Mouse (Mus musculus): Measurements from ENCODE around the gene Atp6v0a2. TPM values are rescaled to one million over a fixed set of nuclear protein-coding genes. Genes with fewer than 3 reads are reported as not detected.
"Not testable (repeated sequence)": the region's sequence is repeated elsewhere in the genome, so short reads cannot be mapped to it uniquely, and the experiment has no call there.

Gene Atp6v0a2
- 41.5 and 50.7 TPM in 2 replicates for polyA plus RNA-seq (2016; fragmentation: Nextera tagmentation; extraction: Ambion mirVana)

- Histone ChIP-seq H3K36me3 (peaks cover 17% of the 10 kb centered on the region), H3K4me3 (peak within 1 kb of the TSS; percentile 100), H3K4me1 (peaks cover 22% of the 10 kb centered on the region), H3K9me3 (replicated peaks) (no peaks in the 10 kb centered on the region), H3K27ac (peak within 1 kb of the TSS; percentile 85), H3K27me3 (ENCODE audit: low read depth, poor library complexity, severe bottlenecking) (no peaks in the 10 kb centered on the region)
- DNase-seq (ENCODE audit: low spot score), result peak; percentile 99
- under 1% methylated on average over 58 of the region's 58 CpGs for WGBS
Measured at GRCm38 (mm10) chr5:124628448-124629363, at the start of gene Atp6v0a2. Gene Atp6v0a2 (plus strand): TSS chr5:124628576.

- WGBS, result 1% methylated on average over 51 of the region's 51 CpGs
- H3K4me1 ChIP-seq, result peaks cover 19% of the 10 kb centered on the region
- peak; percentile 98 for DNase-seq (ENCODE audit: low spot score)
- no peaks in the 10 kb centered on the region for H3K9me3 ChIP-seq (replicated peaks)
- peak within 1 kb of the TSS; percentile 82 for H3K4me3 ChIP-seq
- H3K27ac ChIP-seq, result peak within 1 kb of the TSS; percentile 78
- no peaks in the 10 kb centered on the region for H3K27me3 ChIP-seq (ENCODE audit: low read depth, poor library complexity, severe bottlenecking)
- peaks cover 60% of the 10 kb centered on the region for H3K36me3 ChIP-seq
Measured at GRCm38 (mm10) chr5:124578633-124579317, 49.6 kb upstream of the Atp6v0a2 start, which contains the start of the genes Eif2b1 and Gtf2h3. Gene Eif2b1 (minus strand): TSS chr5:124579131. Gene Gtf2h3 (plus strand): TSS chr5:124579140.

- peaks cover 59% of the 10 kb centered on the region for H3K36me3 ChIP-seq
Measured at GRCm38 (mm10) chr5:124582515-124582914, 45.9 kb upstream of the Atp6v0a2 start.

DNA sequence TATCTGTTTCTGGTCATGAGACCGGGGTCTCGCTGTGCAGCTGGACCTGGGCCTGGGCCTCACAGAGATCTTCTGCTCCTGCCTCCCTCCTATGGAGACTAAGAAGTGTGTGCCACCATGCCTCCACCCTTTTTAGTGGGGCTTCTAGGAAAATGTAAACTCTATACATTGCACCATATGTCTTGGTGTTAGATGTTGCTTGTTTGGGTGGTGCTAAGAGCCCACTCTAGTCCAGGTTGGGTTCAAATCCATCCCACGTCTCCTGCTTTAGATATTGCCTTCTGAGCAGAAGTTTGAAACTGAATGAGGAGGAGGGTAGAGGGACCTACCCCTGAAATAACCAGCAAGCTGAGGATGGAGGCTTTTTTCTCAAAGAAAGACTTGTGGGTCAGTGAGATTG lies 35.6 kb upstream of the Atp6v0a2 start:
- WGBS, result 96% methylated on average over 3 of the region's 3 CpGs
- Histone ChIP-seq H3K4me3 (no peak overlapping the region), H3K36me3 (peaks cover 89% of the 10 kb centered on the region), H3K27ac (no peak overlapping the region), H3K27me3 (ENCODE audit: low read depth, poor library complexity, severe bottlenecking) (no peaks in the 10 kb centered on the region), H3K4me1 (no peaks in the 10 kb centered on the region), H3K9me3 (replicated peaks) (no peaks in the 10 kb centered on the region)
- no peak for DNase-seq (ENCODE audit: low spot score)

More at GRCm38 (mm10) chr5:124582515-124582914, 45.9 kb upstream of the Atp6v0a2 start:
- DNase-seq (ENCODE audit: low spot score), result no peak
- WGBS, result 94% methylated on average over 5 of the region's 5 CpGs
- H3K9me3 ChIP-seq (replicated peaks), result no peaks in the 10 kb centered on the region
- H3K27me3 ChIP-seq (ENCODE audit: low read depth, poor library complexity, severe bottlenecking), result no peaks in the 10 kb centered on the region
- no peak overlapping the region for H3K27ac ChIP-seq
- peaks cover 19% of the 10 kb centered on the region for H3K4me1 ChIP-seq
- no peak overlapping the region for H3K4me3 ChIP-seq

GRCm38 (mm10) chr5:124598224-124599174 lies 29.9 kb upstream of the Atp6v0a2 start:
- H3K27ac ChIP-seq, result peak overlapping the region; percentile 80
- 6% methylated on average over 30 of the region's 30 CpGs for WGBS
- peak overlapping the region; percentile 94 for H3K4me3 ChIP-seq
- peaks cover 39% of the 10 kb centered on the region for H3K36me3 ChIP-seq
- DNase-seq (ENCODE audit: low spot score), result peak; percentile 90
- no peaks in the 10 kb centered on the region for H3K9me3 ChIP-seq (replicated peaks)
- H3K4me1 ChIP-seq, result peaks cover 16% of the 10 kb centered on the region
- H3K27me3 ChIP-seq (ENCODE audit: low read depth, poor library complexity, severe bottlenecking), result no peaks in the 10 kb centered on the region

DNA sequence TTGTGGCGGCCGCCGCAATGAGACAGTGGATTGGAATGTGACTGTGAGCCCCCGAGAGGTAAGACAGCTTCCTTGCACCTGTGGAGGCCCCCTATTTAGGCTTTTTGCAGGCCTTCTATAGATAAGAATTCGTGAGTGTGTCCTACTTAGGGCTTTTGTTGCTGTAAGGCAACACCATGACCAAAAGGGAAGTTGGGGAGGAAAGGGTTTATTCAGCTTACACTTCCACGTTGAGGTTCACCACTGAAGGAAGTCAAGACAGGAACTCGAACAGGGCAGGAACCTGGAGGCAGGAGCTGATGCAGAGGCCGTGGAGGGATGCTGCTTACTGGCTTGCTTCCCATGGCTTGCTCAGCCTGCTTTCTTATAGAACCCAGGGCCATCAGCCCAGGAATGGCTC lies 28.6 kb upstream of the Atp6v0a2 start:
- DNase-seq (ENCODE audit: low spot score); H3K9me3 ChIP-seq (replicated peaks); H3K27me3 ChIP-seq (ENCODE audit: low read depth, poor library complexity, severe bottlenecking); H3K27ac ChIP-seq: not testable (repeated sequence)
- WGBS, result 64% methylated on average over 8 of the region's 8 CpGs
- H3K4me3 ChIP-seq, result peak overlapping the region; percentile 94; the same call in 1 of the 2 replicates
- peaks cover 16% of the 10 kb centered on the region for H3K4me1 ChIP-seq
- H3K36me3 ChIP-seq, result peaks cover 27% of the 10 kb centered on the region

- no peaks in the 10 kb centered on the region for H3K9me3 ChIP-seq (replicated peaks)
- peak; percentile 68 for DNase-seq (ENCODE audit: low spot score)
- 72% methylated on average over 5 of the region's 5 CpGs for WGBS
- peaks cover 2% of the 10 kb centered on the region for H3K36me3 ChIP-seq
- H3K4me1 ChIP-seq, result peaks cover 16% of the 10 kb centered on the region
- no peaks in the 10 kb centered on the region for H3K27me3 ChIP-seq (ENCODE audit: low read depth, poor library complexity, severe bottlenecking)
- H3K27ac ChIP-seq, result no peak overlapping the region
- no peak overlapping the region for H3K4me3 ChIP-seq
Measured at GRCm38 (mm10) chr5:124602349-124602748, 26.0 kb upstream of the Atp6v0a2 start.

DNA sequence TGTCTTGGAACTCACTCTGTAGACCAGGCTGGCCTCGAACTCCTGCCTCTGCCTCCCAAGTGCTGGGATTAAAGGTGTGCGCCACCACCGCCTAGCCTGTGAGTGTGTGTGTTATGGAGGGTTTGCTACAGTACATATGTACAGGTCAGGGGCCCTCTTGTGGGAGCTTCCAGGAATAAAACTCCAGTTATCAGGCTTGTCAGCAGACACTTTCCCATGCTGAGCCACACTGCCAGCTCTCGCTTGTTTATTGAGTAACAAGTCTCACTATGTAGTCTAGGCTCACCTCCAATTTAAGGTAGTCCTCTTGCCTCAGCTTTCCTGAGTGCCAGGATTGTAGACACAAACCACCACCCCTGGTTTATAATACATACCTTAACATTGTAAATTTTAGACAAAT lies 24.1 kb upstream of the Atp6v0a2 start:
- no peak for DNase-seq (ENCODE audit: low spot score)
- no peak overlapping the region for H3K27ac ChIP-seq
- no peaks in the 10 kb centered on the region for H3K27me3 ChIP-seq (ENCODE audit: low read depth, poor library complexity, severe bottlenecking)
- 89% methylated on average over 4 of the region's 4 CpGs for WGBS
- H3K4me3 ChIP-seq, result no peak overlapping the region
- peaks cover 9% of the 10 kb centered on the region; the same call in 1 of the 2 replicates for H3K36me3 ChIP-seq
- no peaks in the 10 kb centered on the region for H3K9me3 ChIP-seq (replicated peaks)
- peaks cover 5% of the 10 kb centered on the region for H3K4me1 ChIP-seq

GRCm38 (mm10) chr5:124605041-124605622 lies 23.2 kb upstream of the Atp6v0a2 start:
- H3K4me1 ChIP-seq, result no peaks in the 10 kb centered on the region
- H3K27ac ChIP-seq, result no peak overlapping the region
- 89% methylated on average over 17 of the region's 17 CpGs for WGBS
- H3K9me3 ChIP-seq (replicated peaks), result no peaks in the 10 kb centered on the region
- H3K36me3 ChIP-seq, result peaks cover 9% of the 10 kb centered on the region; the same call in 1 of the 2 replicates
- H3K4me3 ChIP-seq, result no peak overlapping the region
- DNase-seq (ENCODE audit: low spot score), result no peak
- no peaks in the 10 kb centered on the region for H3K27me3 ChIP-seq (ENCODE audit: low read depth, poor library complexity, severe bottlenecking)

DNA sequence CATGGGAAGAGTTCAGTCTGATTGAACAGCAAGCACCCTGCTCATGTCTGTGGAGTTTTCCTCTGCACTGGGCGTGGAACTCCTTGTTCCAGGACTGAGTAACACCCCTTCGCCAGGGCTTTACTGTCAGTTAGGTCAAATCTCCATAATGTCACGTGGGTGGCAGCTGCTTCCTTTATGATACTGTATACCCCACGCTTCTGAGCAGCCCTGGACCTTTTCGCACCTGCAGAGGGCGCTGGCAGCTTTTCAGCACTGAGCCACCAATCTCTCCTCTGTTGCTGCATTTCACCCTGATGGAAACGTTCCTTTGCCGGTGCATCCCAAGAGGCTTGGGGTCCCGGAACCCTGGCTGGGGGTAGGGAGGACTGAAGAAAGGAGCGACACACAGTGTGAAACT lies 17.4 kb upstream of the Atp6v0a2 start:
- Histone ChIP-seq H3K36me3 (peaks cover 25% of the 10 kb centered on the region), H3K4me1 (no peaks in the 10 kb centered on the region), H3K9me3 (replicated peaks) (no peaks in the 10 kb centered on the region), H3K4me3 (no peak overlapping the region), H3K27me3 (ENCODE audit: low read depth, poor library complexity, severe bottlenecking) (no peaks in the 10 kb centered on the region), H3K27ac (no peak overlapping the region)
- no peak for DNase-seq (ENCODE audit: low spot score)
- WGBS, result 78% methylated on average over 10 of the region's 10 CpGs

GRCm38 (mm10) chr5:124614709-124615108 lies 13.7 kb upstream of the Atp6v0a2 start:
- no peaks in the 10 kb centered on the region for H3K9me3 ChIP-seq (replicated peaks)
- H3K36me3 ChIP-seq, result peaks cover 29% of the 10 kb centered on the region
- DNase-seq (ENCODE audit: low spot score), result no peak
- no peaks in the 10 kb centered on the region for H3K27me3 ChIP-seq (ENCODE audit: low read depth, poor library complexity, severe bottlenecking)
- H3K4me3 ChIP-seq, result no peak overlapping the region
- H3K27ac ChIP-seq, result no peak overlapping the region
- WGBS, result 84% methylated on average over 11 of the region's 11 CpGs
- no peaks in the 10 kb centered on the region for H3K4me1 ChIP-seq

DNA sequence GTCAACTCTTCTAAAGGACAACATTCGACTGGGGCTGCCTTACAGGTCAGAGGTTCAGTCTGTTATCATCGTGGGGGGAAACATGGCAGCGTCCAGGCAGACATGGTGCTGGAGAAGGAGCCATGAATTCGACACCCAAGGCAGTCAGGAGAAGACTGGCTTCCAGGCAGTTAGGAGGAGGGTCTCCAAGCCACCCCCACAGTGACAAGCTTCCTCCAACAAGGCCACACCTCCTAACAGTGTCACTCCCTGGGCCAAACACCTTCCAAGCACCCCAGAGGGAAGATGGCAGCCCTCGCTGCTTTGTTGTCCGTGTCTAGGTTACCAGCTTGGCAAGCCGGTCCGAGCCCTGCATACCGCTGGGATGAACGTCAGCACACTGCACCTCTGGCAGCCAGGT lies 9.7 kb upstream of the Atp6v0a2 start:
- Histone ChIP-seq H3K4me1 (no peaks in the 10 kb centered on the region), H3K9me3 (replicated peaks) (no peaks in the 10 kb centered on the region), H3K27ac (no peak overlapping the region), H3K27me3 (ENCODE audit: low read depth, poor library complexity, severe bottlenecking) (no peaks in the 10 kb centered on the region), H3K4me3 (no peak overlapping the region), H3K36me3 (peaks cover 19% of the 10 kb centered on the region)
- WGBS, result 82% methylated on average over 10 of the region's 10 CpGs
- no peak for DNase-seq (ENCODE audit: low spot score)

Data from limb, embryonic 10.5 days (tissue).